Mouse (Mus musculus): ENCODE data around the gene Isyna1. TPM values are rescaled to one million over a fixed set of nuclear protein-coding genes. Genes with fewer than 3 reads are reported as not detected.
A peak's percentile ranks its signal among the peaks of the same experiment; 100 is the strongest.

Isyna1 gene
- total RNA-seq, 4 experiments from 2014 or later = 15.5 to 37.5 (median 23.7) TPM

DNA sequence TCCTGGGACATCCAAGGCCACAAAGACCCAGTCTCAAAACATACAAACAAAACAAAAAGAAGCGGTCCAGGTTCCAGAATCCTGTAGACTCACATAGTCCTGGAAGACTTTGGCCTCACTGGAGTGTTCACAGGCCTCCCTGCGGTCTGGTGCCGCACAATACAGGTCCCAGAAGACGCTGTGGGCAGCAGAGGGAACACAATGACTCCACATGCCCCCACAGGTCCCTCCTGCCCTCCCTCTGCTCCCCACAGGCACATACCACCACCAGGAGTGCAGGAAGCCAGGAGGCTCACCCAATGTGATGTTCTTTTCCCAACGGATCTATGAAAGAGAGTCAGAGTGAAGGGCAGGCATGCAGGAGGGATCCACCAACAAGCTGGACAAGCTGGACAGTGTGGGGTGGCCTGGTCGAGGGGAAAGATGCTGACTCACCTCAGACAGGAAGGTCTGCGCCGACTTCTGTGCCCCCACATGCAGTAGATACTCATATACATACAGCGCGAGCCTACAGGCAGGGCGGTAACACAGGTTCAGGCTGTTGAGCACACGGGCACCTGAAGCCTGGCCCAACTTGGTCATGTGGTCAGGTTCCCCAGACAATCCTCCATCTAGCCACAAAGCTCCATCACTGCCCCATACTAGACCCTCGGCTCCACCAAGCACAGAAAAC, 8.1 kb downstream of the Isyna1 start:
- DNase-seq (ENCODE audit: low spot score) = no peak

DNA sequence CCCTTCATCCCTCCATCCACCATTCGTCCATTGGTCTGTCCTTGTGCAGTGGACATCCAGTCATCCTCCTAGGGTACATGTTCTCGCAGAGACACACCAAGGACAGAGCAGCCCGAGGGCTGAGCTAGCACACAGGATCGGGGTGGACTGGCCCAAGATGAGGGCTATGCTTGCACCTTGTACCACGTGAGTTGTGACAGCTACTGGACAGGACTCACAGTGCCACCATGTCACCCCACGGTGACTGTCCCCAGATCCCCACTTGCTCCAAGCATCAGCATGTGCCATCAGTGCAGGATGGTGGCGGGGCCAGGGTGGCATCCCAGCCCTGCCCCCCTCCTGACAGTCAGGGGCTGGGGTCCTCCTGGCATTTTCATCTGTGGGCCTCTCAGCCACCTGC, 10.4 kb downstream of the Isyna1 start:
- DNase-seq (ENCODE audit: low spot score) = no peak

DNA sequence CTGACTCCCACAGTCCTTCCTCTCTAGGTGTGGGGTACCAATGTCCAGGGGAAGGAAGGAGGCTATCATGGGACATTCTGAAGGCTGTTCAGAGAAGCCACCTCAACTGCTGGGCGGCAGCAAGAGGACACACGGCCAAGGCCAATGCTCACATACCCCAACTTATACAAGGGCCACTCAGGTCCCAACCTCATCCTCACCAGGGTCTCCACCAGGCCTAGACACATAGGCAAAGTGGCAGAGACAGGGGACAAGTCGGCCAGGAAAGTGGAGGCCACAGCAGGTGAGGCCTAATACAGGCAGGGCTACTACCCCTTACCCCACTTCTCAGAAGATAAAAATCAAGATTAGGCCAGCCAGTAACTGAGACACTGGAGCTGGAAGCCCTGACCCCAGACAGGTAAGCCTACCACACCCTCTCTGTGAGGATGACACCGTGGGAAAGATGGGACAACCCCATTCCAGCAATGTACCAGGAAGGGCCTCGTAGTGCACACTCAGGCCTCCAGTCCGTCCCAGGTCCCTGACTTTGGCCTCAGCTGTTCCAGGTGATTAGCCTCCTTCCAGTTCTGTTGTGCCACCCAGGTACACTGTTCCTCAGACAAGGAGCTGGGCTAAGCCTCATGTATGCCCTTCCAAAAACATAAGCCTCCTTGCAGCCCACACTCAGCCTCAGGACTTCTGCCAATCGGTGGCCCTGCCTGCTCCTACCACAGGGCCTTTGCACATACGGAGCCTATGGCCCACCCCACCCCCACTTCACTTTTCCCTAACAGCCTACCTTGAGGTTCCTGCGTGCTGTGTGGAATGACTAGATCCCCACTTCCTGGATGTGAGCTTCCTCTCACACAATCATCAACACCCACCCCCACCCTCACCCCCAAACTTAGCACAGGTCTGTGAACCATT, 12.0 kb downstream of the Isyna1 start:
- no peak for DNase-seq (ENCODE audit: low spot score)

DNA sequence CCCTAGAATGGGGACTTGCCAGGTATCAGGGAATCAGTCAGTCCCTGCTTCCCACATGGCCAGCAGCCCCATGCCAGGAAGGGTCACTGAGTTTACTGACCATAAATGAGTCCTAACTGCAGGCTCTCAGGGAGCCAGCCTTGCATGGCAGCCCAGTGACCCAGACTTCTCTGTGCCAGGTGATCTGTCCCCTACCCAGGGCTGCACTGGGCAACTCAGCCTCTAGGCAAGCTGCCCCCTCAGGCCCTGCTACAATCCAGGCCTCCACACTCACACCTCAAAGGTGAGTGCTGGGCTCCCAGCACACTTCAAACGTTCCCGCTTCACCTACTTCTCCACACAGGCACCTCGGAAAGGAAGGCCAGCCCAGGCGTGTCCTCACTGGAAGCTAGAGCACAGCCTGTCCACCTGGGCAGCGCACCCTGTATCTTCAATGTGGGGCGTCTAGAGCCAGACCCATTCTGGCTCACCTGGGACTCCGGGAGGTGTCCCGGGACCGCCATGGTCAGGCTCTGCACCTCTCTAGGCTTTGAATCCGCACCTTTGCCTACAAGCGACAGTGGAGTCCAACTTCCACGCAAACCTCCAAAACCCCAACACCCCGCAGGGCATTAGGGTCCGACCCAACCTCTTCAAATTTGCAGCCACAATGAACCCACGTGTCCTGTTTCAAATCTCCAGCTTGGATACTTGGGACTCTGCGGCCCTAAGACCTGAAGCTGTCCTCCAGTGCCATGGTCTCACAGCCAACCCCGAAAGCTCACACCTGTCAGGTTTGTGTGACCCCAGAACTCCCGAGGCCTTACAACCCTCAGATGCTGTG, 12.8 kb downstream of the Isyna1 start:
- no peak for DNase-seq (ENCODE audit: low spot score)

DNA sequence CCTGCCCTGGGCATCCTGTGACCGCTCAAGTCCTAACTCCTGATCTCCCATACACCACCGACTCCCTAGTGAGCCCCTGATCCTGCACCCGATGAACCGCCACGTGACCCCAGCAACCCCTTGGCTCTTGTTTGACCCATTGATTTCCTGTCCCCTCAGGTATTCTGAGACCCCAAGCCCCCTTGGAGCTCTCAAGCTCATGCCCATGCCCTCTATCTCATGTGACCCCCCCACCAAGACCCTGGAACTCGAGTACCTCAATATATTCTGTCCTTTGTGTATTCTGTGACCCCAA, 13.4 kb downstream of the Isyna1 start:
- DNase-seq (ENCODE audit: low spot score) = no peak

DNA sequence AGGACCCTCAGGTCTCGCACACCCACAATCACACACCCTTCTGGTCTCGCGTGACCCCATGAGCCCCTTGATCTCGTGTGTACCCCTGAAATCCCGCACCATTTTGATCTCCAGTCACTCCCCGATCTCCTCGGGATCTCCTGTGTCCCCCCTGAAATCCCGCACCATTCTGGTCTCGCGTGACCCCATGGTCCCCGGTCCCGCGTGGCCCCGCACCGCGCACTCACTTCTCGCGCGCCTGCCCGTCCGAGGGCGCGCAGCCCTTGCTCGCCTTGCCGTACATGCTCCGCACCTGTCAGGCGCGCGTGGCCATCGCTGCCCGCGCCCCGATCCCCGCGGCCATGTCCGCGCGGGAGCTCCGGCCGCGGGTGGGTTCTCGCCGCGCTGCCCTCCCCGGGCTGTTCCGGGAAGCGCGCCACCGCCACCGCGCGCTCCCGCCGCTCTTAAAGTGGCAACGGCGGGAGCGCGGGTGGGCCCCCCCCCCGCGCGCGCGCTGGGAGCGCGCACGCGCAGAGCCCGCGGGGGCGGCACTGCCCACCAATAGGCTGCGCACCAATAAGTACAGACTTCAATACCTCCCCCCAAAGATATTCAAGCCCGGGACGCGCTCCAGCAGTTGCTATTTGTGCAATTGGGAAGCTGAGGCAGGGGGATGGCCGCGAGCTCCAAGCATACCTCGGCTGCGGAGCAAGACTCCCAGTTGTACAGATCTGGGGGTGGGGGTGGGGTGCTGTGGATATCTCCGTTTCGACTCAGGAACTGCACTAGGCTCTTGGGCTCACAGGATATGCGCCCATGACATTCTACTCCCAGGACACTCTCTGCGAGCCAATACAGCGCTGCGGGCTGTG, 13.9 kb downstream of the Isyna1 start:
- DNase-seq (ENCODE audit: low spot score) = peak; percentile 58

DNA sequence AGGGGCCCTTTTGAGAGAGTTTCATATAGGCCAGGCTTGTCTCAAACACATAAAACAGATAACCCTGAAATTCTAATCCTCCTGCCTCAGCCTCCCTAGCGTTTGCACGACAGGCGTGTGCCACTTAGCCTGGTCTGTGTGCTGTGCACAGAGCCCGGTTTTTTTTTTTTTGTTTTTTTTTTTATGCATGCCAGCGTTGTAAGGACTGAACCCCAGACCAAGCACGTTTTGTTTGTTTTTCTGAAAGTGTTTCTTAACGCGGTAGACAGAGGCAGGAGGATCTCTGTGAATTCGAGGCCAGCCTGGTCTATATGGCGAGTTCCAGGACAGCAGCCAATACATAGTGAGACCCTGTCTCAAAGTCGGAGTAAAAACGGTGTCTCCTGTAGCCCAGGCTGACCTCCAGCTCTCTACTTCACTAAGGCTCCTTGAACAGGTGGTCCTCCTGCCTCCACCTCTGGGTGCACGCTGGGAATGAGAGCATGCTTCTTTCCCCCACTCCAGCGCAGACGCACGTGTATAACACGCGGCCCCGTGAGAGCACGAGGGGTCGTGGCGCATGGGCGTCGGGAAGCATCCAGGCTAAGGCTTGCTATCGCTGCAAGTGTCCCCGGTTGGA, 14.7 kb downstream of the Isyna1 start, which contains the start of gene Ssbp4:
Ssbp4 (minus strand) TSS at position 124 of the 619 bp plus-strand sequence.
- no peak for DNase-seq (ENCODE audit: low spot score)

DNA sequence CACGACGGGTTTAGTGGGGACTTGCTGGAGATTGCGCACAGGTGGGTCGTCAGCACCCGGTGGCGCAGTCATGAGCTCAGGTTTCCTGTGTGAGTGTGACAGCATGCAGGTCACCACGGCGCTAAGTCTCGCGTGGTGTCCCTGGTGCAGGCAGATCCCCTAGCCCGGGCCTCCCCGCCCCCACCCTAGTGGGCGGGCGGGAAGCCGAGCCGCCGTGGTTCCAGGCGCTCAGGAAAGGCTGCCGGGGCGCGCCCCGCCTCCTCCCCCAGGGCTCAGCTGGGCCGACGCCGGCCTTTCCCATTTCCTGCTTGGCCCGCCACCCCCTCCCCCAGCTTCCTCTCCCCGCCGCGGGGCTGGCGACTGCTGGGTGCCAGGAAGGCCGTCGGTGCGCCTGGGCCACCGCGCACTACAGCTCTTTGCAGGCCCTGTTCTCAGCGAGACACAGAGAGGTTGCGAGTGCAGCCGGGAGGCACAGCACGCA, 15.2 kb downstream of the Isyna1 start:
- peak; percentile 89 for DNase-seq (ENCODE audit: low spot score)

DNA sequence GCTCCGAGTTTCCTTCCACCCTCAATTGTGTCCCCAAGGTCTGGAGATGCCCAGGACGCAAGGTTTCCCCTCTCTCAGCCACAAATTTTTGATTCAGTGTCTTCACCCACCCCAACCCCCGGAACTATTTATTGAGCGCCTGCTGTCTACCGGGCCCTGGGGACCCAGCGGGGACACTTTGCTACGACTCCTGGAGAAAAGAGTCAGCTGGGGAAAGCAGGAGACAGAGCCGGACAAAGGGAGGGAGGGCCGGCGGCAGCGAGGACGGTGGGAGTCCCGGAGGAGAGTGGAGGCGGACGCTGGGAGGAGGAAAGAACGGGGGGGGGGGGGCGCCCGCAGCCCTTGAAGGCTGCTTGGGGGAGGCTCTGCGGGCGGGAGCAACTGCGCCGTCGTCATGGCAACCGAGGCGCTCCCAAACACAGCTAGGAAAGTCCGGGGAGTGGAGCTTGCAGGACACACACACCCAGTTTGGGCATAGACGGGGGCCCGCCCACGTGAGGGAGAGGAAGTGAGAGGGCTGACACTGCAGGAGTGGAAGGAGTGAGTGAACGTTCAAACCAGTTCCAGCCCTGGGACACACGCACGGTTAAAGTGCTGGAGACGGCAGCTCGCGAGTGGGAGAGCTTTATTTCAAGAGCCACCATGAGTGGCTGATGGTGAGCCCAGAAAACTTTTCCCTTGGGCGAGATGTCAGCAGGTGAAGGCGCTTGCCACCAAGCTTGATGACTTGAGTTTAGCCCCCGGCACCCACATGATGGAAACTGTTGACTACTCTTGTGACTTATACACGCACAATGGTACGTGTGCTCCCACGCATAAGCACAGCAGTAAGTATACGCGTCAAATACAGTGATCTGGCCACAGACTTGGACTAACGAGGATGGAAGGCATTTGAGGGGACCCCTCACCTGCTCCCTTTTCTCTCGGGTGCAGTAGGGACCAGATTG, 15.9 kb downstream of the Isyna1 start:
- peak; percentile 93 for DNase-seq (ENCODE audit: low spot score)

DNA sequence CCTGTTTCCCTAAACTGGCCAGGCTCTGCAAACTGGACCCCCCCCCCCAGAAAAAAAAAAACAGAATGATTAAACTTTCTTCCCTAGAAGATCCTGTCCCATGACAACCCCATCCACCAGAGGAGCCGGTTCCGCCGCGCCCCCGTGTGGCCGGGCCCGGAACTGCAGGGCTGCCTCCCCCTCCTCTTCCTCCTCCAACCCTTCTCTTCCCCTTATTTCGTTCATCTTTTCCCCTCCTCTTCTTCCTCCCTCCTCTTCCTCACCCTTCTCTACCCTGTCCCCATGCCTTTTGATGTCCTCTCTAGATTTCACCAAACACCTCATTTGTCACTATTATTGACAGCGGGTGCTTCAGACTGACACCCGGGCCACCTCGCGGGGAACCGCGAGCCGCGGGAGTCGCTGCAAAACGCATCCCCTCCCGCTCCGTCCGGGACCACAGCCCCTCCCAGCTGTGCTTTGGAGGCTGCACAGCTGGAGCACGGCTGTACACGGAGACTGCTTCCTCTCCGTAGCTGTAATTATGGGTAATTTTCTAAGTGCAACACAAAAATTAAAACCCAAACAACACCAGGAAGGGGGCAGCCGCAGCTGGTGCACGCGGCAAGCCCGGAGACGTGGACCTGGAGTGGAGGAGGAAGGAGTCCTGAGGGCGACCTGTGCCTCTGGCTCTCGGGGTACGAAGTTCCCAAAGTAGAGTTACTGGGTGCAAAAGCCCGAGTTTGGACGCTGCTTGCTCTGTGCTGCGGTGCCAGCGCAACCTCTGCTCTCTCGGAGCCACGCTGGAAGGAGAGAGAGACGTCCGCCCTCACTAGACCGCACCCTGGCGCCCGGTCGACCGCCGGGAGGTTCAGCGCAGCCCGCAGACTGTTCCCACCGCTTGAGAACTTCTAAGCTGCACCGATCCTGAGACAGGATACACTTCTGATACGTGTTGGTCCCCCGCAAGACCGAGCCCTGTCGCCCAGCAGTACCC, 16.9 kb downstream of the Isyna1 start:
- peak; percentile 89 for DNase-seq (ENCODE audit: low spot score)

DNA sequence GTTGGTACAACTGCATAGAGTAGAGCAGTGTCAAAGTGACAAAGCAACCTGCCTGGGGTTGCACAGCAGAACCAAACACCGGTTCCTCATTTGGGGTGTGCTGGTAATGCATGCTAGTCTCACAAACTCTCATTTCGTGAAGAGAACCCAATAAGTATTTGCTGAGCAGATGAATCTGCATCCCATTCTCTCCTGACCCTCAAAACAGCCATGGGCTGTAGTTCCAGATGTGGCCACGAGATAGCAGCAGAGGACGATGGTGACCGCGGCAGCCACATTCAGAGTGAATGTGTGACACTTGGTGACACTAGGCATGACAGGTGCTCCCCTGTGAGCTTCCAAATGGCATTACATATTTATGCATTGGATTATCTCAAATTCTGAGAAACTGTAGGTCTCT, 17.7 kb downstream of the Isyna1 start:
- DNase-seq (ENCODE audit: low spot score) = peak; percentile 93

DNA sequence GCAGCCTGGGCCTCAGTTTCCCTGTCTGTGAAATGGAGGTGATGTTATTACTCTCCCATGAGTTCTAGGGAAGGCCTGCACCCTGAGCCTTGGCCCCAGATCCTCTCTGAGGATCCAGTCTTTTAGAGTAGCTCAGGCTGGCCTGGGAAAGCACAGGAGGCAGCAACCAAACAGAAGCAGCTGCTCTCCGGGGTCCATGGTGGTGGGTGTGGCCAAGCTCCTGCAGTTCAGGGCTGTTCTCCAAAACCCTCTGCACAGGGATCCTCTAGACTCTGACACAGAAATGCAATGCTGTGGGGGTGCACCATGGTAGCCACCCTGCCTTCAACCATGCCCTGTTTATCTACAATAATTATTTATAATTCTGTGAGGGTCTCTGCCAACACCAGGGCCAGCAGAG, 19.6 kb downstream of the Isyna1 start:
- no peak for DNase-seq (ENCODE audit: low spot score)

DNA sequence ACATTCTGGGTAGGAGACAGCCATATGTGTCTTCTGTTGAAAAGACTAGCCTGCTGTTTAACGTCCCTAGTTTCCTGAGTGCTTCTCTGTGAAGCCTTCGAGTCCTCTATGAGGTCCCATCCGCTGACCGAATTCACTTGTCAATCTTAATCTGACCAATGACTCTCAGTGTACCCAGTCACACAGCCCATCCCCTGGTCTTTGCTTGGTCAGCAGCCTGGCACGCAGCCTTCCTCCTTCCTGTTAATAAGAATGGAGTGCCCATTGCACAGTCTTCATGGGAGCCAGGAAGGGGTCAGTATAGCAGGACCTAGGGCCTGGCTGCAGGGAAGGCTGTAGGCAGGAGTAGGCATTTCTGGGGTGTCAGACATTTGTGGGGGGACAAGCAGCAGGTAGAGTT, 20.3 kb downstream of the Isyna1 start:
- no peak for DNase-seq (ENCODE audit: low spot score)

DNA sequence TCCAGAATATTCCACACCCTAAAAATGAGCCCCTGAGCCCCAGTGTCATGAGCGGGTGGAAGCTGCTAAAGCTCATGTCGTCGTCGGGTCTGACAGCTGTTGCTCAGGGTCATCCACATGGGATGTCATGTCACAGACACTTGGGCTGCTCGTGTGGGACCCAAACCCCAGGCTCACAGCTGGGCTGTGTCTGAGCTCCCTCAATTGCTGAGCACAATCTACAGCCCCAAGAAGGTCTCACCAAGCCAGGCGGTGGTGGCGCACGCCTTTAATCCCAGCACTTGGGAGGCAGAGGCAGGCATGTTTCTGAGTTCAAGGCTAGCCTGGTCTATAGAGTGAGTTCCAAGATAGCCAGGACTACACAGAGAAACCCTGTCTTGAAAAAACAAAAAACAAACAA, 21.1 kb downstream of the Isyna1 start:
- no peak for DNase-seq (ENCODE audit: low spot score)

DNA sequence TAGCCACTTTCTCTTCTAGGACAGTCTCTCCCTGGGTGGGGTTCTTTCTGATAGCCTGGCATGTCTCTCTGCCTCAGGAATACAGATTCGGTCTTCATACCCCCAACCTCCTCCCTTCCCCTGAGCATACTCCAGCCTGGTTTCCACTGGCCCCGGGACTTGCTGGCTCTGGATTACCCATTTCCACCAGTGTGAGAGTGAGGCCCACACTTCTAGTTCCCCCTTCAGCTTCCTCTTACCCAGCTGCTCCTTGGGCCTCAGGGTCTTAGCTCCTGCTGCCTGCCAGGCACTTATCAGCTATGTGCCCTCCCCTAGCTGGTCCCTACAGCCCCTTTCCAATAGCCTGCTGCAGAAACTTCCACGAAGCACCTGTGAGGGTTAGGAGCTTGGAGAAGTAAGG, 21.7 kb downstream of the Isyna1 start, which contains the start of gene Lrrc25:
Lrrc25 (plus strand) TSS at position 262 of the 400 bp plus-strand sequence.
- DNase-seq (ENCODE audit: low spot score) = no peak

DNA sequence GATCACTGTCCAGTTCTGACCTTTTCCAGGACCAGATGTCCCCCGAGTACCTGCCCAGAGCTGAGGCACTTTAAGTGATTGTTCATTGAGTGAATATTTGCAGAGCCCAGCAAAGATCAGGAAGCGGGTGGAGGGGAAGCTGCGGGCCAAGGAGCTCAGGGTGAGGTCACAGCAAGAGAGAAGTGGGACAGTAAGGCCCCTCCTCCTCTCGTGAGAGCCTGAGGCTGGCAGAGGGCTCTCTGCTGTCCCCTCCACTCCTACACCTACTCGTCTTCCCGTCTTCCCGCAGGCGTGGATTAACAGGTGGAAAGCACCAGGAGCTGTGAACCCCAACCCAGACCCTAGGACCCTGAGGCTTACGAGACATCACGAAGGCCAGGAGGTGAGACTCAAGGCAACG, 22.5 kb downstream of the Isyna1 start:
- no peak for DNase-seq (ENCODE audit: low spot score)

DNA sequence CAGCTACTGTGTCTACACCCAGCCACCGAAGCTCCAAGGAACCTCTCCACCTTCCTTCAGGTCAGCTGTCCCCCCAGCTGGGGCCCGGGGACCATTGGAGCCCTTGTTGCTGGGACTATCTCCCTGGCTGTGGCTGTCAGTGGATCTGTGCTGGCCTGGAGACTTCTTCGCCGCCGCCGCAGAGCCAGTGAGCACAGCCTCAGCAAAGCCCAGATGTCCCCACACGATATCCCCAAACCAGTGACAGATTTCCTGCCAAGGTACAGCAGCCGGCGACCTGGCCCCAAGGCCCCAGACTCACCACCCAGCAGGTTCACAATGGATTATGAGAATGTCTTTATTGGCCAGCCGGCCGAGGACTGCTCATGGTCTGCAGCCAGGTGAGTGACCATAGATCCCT, 23.8 kb downstream of the Isyna1 start:
- no peak for DNase-seq (ENCODE audit: low spot score)

DNA sequence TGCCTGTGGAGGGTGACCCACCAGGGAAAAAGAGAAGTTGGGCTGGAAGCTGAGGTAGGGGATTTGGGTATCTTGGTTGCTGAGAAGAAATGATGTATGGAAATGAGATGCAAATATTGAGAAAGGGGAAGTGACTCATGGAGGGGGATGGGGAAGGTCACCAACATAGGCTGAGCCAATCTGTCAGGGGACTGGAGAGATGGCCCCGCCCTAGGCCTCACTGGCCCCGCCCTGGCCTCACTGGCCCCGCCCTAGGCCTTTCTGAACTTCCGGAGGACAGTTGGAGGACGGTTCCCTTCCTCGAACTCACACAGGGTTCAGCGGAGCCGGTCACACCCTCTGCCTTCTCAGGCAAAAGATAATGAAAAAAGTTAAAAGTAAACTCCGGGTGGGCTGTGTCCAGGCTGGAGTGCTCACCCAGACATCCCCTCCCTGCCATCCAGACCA, 24.7 kb downstream of the Isyna1 start:
- peak; percentile 65 for DNase-seq (ENCODE audit: low spot score)

Measured in heart, adult 8-10 months (tissue).